Mouse (Mus musculus) C2C12 (cell line): ENCODE data around the gene Atxn7l1.

Source experiments
- CEBPB ChIP-seq: IDR thresholded peaks from one replicate; pipeline ENCODE4 v1.6.1; 2011; ENCODE audit warnings: low read depth, mild to moderate bottlenecking, control low read depth, moderate library complexity
- CTCF ChIP-seq: IDR thresholded peaks from one replicate; pipeline ENCODE4 v1.5.1; 2011; ENCODE audit not compliant: control insufficient read depth, insufficient read depth, insufficient read length
- FOSL1 ChIP-seq: IDR thresholded peaks from one replicate; pipeline ENCODE4 v1.8.0; 2011; ENCODE audit warnings: mild to moderate bottlenecking, low read length; ENCODE audit not compliant: poor library complexity, insufficient read depth, severe bottlenecking
- MAX ChIP-seq: IDR thresholded peaks from one replicate; pipeline ENCODE4 v1.6.1; 2011; ENCODE audit warnings: mild to moderate bottlenecking, control low read depth
- MYOD1 ChIP-seq: IDR thresholded peaks from one replicate; pipeline ENCODE4 v1.6.1; 2011; ENCODE audit warnings: low read depth; ENCODE audit not compliant: control insufficient read depth, insufficient read length
- MYOG ChIP-seq: IDR thresholded peaks from one replicate; pipeline ENCODE4 v1.6.1; 2011; ENCODE audit not compliant: control insufficient read depth, insufficient read length; ENCODE audit errors: extremely low read depth
- USF1 ChIP-seq: IDR thresholded peaks from one replicate; pipeline ENCODE4 v1.6.1; 2011; ENCODE audit warnings: low read depth, mild to moderate bottlenecking, control low read depth, moderate library complexity

- TF ChIP-seq USF1 (no peak), CTCF (no peak), MYOG (no peak), CEBPB (no peak), MYOD1 (no peak), FOSL1 (no peak), MAX (no peak)
Measured at GRCm38 (mm10) chr12:33118624-33119301, 28.7 kb upstream of the Atxn7l1 start.
